Mouse (Mus musculus): ENCODE measurements at regions not wholly inside any gene's neighbourhood (a gene's known extent, or its start where the extent isn't known, plus 50 kb on each side); places are given as distances from the start of the nearest gene placed in this dataset.

- ATAC-seq (ENCODE audit: insufficient read depth) (no peak), DNase-seq (no peak)
- H3K4me2 ChIP-seq = no peak overlapping the region
- H3K9me3 ChIP-seq (ENCODE audit: low read depth, low read length) = no peaks in the 10 kb centered on the region
- H3K4me1 ChIP-seq (ENCODE audit: insufficient read depth) = no peaks in the 10 kb centered on the region
- H3K36me3 ChIP-seq (ENCODE audit: insufficient read depth) = no peaks in the 10 kb centered on the region
- no peak for TF ChIP-seq CTCF (IDR thresholded peaks at IDR 0.05; ENCODE audit: low read depth)
- H3K9ac ChIP-seq = no peak overlapping the region
- WGBS = 58% methylated on average over 19 of the region's 19 CpGs
- no peak overlapping the region for H3K4me3 ChIP-seq (ENCODE audit: low read depth, low read length)
- no peaks in the 10 kb centered on the region for H3K27me3 ChIP-seq (ENCODE audit: insufficient read depth, low read length)
- no peak overlapping the region for H3K27ac ChIP-seq (ENCODE audit: low read depth)
Observed at GRCm38 (mm10) chr4:153557812-153558608, 75.4 kb upstream of the Ajap1 start.

GRCm38 (mm10) chr4:153559568-153559967 is 77.0 kb upstream of the Ajap1 start:
- ATAC-seq (ENCODE audit: insufficient read depth) (no peak), DNase-seq (no peak)
- H3K9me3 ChIP-seq (ENCODE audit: low read depth, low read length) = no peaks in the 10 kb centered on the region
- no peaks in the 10 kb centered on the region for H3K4me1 ChIP-seq (ENCODE audit: insufficient read depth)
- no peak overlapping the region for H3K4me2 ChIP-seq
- no peaks in the 10 kb centered on the region for H3K36me3 ChIP-seq (ENCODE audit: insufficient read depth)
- no peak overlapping the region for H3K9ac ChIP-seq
- 60% methylated on average over 4 of the region's 4 CpGs for WGBS
- H3K27me3 ChIP-seq (ENCODE audit: insufficient read depth, low read length) = no peaks in the 10 kb centered on the region
- H3K4me3 ChIP-seq (ENCODE audit: low read depth, low read length) = no peak overlapping the region
- TF ChIP-seq CTCF (IDR thresholded peaks at IDR 0.05; ENCODE audit: low read depth) = no peak
- no peak overlapping the region for H3K27ac ChIP-seq (ENCODE audit: low read depth)

GRCm38 (mm10) chr4:153560193-153560592 is 77.6 kb upstream of the Ajap1 start:
- no peak for ATAC-seq (ENCODE audit: insufficient read depth)
- Histone ChIP-seq H3K4me2 (no peak overlapping the region), H3K27ac (ENCODE audit: low read depth) (no peak overlapping the region), H3K4me3 (ENCODE audit: low read depth, low read length) (no peak overlapping the region), H3K27me3 (ENCODE audit: insufficient read depth, low read length) (no peaks in the 10 kb centered on the region), H3K9me3 (ENCODE audit: low read depth, low read length) (no peaks in the 10 kb centered on the region), H3K9ac (no peak overlapping the region), H3K4me1 (ENCODE audit: insufficient read depth) (no peaks in the 10 kb centered on the region), H3K36me3 (ENCODE audit: insufficient read depth) (no peaks in the 10 kb centered on the region)
- whole genome bisulfite sequencing = 58% methylated on average over 11 of the region's 11 CpGs
- no peak for TF ChIP-seq CTCF (IDR thresholded peaks at IDR 0.05; ENCODE audit: low read depth)
- DNase-seq = no peak

GRCm38 (mm10) chr4:153560956-153561355 is 78.3 kb upstream of the Ajap1 start:
- H3K36me3 ChIP-seq (ENCODE audit: insufficient read depth) = no peaks in the 10 kb centered on the region
- DNase-seq (no peak), ATAC-seq (ENCODE audit: insufficient read depth) (no peak)
- H3K9me3 ChIP-seq (ENCODE audit: low read depth, low read length) = no peaks in the 10 kb centered on the region
- no peak overlapping the region for H3K27ac ChIP-seq (ENCODE audit: low read depth)
- H3K9ac ChIP-seq = no peak overlapping the region
- H3K27me3 ChIP-seq (ENCODE audit: insufficient read depth, low read length) = no peaks in the 10 kb centered on the region
- H3K4me2 ChIP-seq = no peak overlapping the region
- 16% methylated on average over 6 of the region's 6 CpGs for WGBS
- TF ChIP-seq CTCF (IDR thresholded peaks at IDR 0.05; ENCODE audit: low read depth) = no peak
- no peak overlapping the region for H3K4me3 ChIP-seq (ENCODE audit: low read depth, low read length)
- H3K4me1 ChIP-seq (ENCODE audit: insufficient read depth) = no peaks in the 10 kb centered on the region

DNA sequence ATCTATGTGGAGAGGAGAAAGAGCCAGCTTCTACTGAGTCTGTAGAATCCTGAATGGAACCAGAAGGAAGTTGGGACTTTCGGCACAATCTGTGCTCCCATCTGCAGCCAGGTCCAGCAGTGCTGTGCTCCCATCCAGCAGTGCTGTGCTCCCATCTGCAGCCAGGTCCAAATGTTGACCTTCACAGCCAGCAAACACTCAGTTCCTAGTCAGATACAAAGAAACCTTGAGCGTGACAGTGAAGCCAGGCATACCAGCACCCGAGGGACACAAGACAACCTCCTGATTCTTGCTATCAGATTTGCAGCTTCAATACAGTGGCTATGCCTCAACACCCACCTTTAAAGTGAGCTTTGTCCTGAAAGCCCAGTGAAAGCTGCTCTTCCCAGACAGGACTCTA is 79.4 kb upstream of the Ajap1 start:
- no peak for ATAC-seq (ENCODE audit: insufficient read depth)
- H3K27ac ChIP-seq (ENCODE audit: low read depth) = no peak overlapping the region
- no peaks in the 10 kb centered on the region for H3K27me3 ChIP-seq (ENCODE audit: insufficient read depth, low read length)
- no peak overlapping the region for H3K4me3 ChIP-seq (ENCODE audit: low read depth, low read length)
- WGBS = 73% methylated on average over 3 of the region's 3 CpGs
- DNase-seq = no peak
- no peaks in the 10 kb centered on the region for H3K4me1 ChIP-seq (ENCODE audit: insufficient read depth)
- no peaks in the 10 kb centered on the region for H3K9me3 ChIP-seq (ENCODE audit: low read depth, low read length)
- H3K9ac ChIP-seq = no peak overlapping the region
- no peaks in the 10 kb centered on the region for H3K36me3 ChIP-seq (ENCODE audit: insufficient read depth)
- no peak for TF ChIP-seq CTCF (IDR thresholded peaks at IDR 0.05; ENCODE audit: low read depth)
- no peak overlapping the region for H3K4me2 ChIP-seq

GRCm38 (mm10) chr4:153567329-153567973 is 84.8 kb upstream of the Ajap1 start:
- no peak for ATAC-seq (ENCODE audit: insufficient read depth)
- Histone ChIP-seq H3K27ac (ENCODE audit: low read depth) (no peak overlapping the region), H3K9ac (no peak overlapping the region)

DNA sequence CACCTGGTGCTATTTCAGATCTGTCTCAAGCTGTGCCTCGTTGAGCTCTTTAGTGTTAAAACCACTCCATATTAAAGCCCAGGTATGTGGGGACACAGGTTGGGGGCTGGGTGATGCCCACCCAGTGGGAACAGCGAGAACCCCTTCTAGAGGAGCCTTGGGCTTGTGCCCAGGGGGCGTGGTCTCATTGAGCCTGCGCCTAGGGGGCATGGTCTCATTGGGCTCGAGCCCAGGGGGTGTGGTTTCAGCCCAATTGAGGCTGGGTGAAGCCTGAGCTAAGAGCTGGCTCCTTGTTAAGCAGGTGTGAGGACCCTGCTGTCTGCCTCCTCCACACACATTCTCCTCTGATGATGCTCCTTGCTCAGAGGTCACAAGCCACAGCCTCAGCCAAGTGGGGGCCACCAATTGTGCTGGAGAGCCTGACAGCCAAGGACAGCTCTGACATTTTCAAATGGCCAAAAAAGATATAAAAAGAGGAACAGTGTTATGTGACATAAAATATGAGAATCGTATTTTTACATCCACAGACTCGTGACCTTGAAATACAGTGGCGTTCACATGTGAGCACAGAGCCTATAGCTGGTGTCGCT is 90.7 kb upstream of the Ajap1 start:
- Histone ChIP-seq H3K9me3 (ENCODE audit: low read depth, low read length) (no peaks in the 10 kb centered on the region), H3K27me3 (ENCODE audit: insufficient read depth, low read length) (no peaks in the 10 kb centered on the region), H3K36me3 (ENCODE audit: insufficient read depth) (no peaks in the 10 kb centered on the region), H3K4me3 (ENCODE audit: low read depth, low read length) (no peak overlapping the region), H3K4me1 (ENCODE audit: insufficient read depth) (no peaks in the 10 kb centered on the region), H3K9ac (no peak overlapping the region), H3K27ac (ENCODE audit: low read depth) (no peak overlapping the region), H3K4me2 (no peak overlapping the region)
- no peak for ATAC-seq (ENCODE audit: insufficient read depth)
- no peak for DNase-seq
- 50% methylated on average over 9 of the region's 9 CpGs for WGBS
- no peak for TF ChIP-seq CTCF (IDR thresholded peaks at IDR 0.05; ENCODE audit: low read depth)

More at GRCm38 (mm10) chr4:153567329-153567973, 84.8 kb upstream of the Ajap1 start:
- H3K4me1 ChIP-seq (ENCODE audit: insufficient read depth) = no peaks in the 10 kb centered on the region
- H3K4me3 ChIP-seq (ENCODE audit: low read depth, low read length) = no peak overlapping the region
- DNase-seq = no peak
- H3K27me3 ChIP-seq (ENCODE audit: insufficient read depth, low read length) = no peaks in the 10 kb centered on the region
- 27% methylated on average over 2 of the region's 2 CpGs for WGBS
- no peaks in the 10 kb centered on the region for H3K36me3 ChIP-seq (ENCODE audit: insufficient read depth)
- H3K9me3 ChIP-seq (ENCODE audit: low read depth, low read length) = no peaks in the 10 kb centered on the region
- no peak overlapping the region for H3K4me2 ChIP-seq
- TF ChIP-seq CTCF (IDR thresholded peaks at IDR 0.05; ENCODE audit: low read depth) = no peak

Data from lung, embryonic 14.5 days (tissue).